Mouse (Mus musculus): Measurements from ENCODE around the gene Stc2. TPM values are rescaled to one million over a fixed set of nuclear protein-coding genes. Genes with fewer than 3 reads are reported as not detected.

The Stc2 gene
- polyA plus RNA-seq (2015; fragmentation: Nextera tagmentation; extraction: Ambion mirVana): 6.2 and 7.9 TPM in 2 replicates

GRCm38 (mm10) chr11:31369648-31370286 is at the start of gene Stc2:
TSS of gene Stc2 (minus strand) at chr11:31370074.
- Histone ChIP-seq H3K4me1 (peaks cover 18% of the 10 kb centered on the region), H3K27me3 (replicated peaks) (peaks cover 17% of the 10 kb centered on the region; the same call in 1 of the 2 replicates), H3K36me3 (no peaks in the 10 kb centered on the region), H3K9me3 (no peaks in the 10 kb centered on the region), H3K4me3 (replicated peaks) (peak within 1 kb of the TSS; percentile 57), H3K9ac (peak within 1 kb of the TSS; percentile 71), H3K4me2 (peak within 1 kb of the TSS; percentile 96), H3K27ac (peak within 1 kb of the TSS; percentile 55)
- ATAC-seq (ENCODE audit: insufficient read depth, low FRiP score, low read depth): peak; percentile 83
- WGBS: 0% methylated on average over 51 of the region's 51 CpGs

- Histone ChIP-seq H3K9me3 (no peaks in the 10 kb centered on the region), H3K9ac (no peak overlapping the region), H3K27ac (no peak overlapping the region), H3K4me3 (replicated peaks) (no peak overlapping the region), H3K36me3 (no peaks in the 10 kb centered on the region), H3K27me3 (replicated peaks) (no peaks in the 10 kb centered on the region), H3K4me1 (no peaks in the 10 kb centered on the region), H3K4me2 (no peak overlapping the region)
- 76% methylated on average over 5 of the region's 5 CpGs for WGBS
- ATAC-seq (ENCODE audit: insufficient read depth, low FRiP score, low read depth): no peak
Observed at GRCm38 (mm10) chr11:31417071-31417470, 47.2 kb upstream of the Stc2 start.

GRCm38 (mm10) chr11:31412376-31412775 is 42.5 kb upstream of the Stc2 start:
- no peaks in the 10 kb centered on the region for H3K4me1 ChIP-seq
- H3K27ac ChIP-seq: no peak overlapping the region
- no peak overlapping the region for H3K4me3 ChIP-seq (replicated peaks)
- H3K9me3 ChIP-seq: no peaks in the 10 kb centered on the region
- H3K36me3 ChIP-seq: no peaks in the 10 kb centered on the region
- no peaks in the 10 kb centered on the region for H3K27me3 ChIP-seq (replicated peaks)
- H3K9ac ChIP-seq: no peak overlapping the region
- ATAC-seq (ENCODE audit: insufficient read depth, low FRiP score, low read depth): no peak
- WGBS: 80% methylated on average over 3 of the region's 3 CpGs
- no peak overlapping the region for H3K4me2 ChIP-seq

- 85% methylated on average over 1 of the region's 1 CpGs for WGBS
- ATAC-seq (ENCODE audit: insufficient read depth, low FRiP score, low read depth): no peak
- H3K36me3 ChIP-seq: no peaks in the 10 kb centered on the region
- no peak overlapping the region for H3K4me3 ChIP-seq (replicated peaks)
- no peaks in the 10 kb centered on the region for H3K4me1 ChIP-seq
- H3K9ac ChIP-seq: no peak overlapping the region
- H3K27ac ChIP-seq: no peak overlapping the region
- H3K27me3 ChIP-seq (replicated peaks): no peaks in the 10 kb centered on the region
- H3K4me2 ChIP-seq: no peak overlapping the region
- H3K9me3 ChIP-seq: no peaks in the 10 kb centered on the region
Observed at GRCm38 (mm10) chr11:31406736-31407135, 36.9 kb upstream of the Stc2 start.

- Histone ChIP-seq H3K36me3 (no peaks in the 10 kb centered on the region), H3K27ac (no peak overlapping the region), H3K4me3 (replicated peaks) (no peak overlapping the region), H3K4me2 (no peak overlapping the region), H3K9me3 (no peaks in the 10 kb centered on the region), H3K4me1 (no peaks in the 10 kb centered on the region), H3K27me3 (replicated peaks) (no peaks in the 10 kb centered on the region), H3K9ac (no peak overlapping the region)
- WGBS: 90% methylated on average over 1 of the region's 1 CpGs
- ATAC-seq (ENCODE audit: insufficient read depth, low FRiP score, low read depth): no peak
Observed at GRCm38 (mm10) chr11:31403080-31403479, 33.2 kb upstream of the Stc2 start.

GRCm38 (mm10) chr11:31398604-31399003 is 28.7 kb upstream of the Stc2 start:
- Histone ChIP-seq H3K9me3 (no peaks in the 10 kb centered on the region), H3K36me3 (no peaks in the 10 kb centered on the region), H3K9ac (no peak overlapping the region), H3K4me2 (no peak overlapping the region), H3K27me3 (replicated peaks) (no peaks in the 10 kb centered on the region), H3K4me1 (no peaks in the 10 kb centered on the region), H3K27ac (no peak overlapping the region), H3K4me3 (replicated peaks) (no peak overlapping the region)
- no peak for ATAC-seq (ENCODE audit: insufficient read depth, low FRiP score, low read depth)
- 71% methylated on average over 2 of the region's 2 CpGs for WGBS

- Histone ChIP-seq H3K9ac (no peak overlapping the region), H3K4me2 (no peak overlapping the region), H3K27ac (no peak overlapping the region), H3K9me3 (no peaks in the 10 kb centered on the region), H3K4me1 (no peaks in the 10 kb centered on the region), H3K36me3 (no peaks in the 10 kb centered on the region), H3K4me3 (replicated peaks) (no peak overlapping the region), H3K27me3 (replicated peaks) (no peaks in the 10 kb centered on the region)
- WGBS: 55% methylated on average over 6 of the region's 6 CpGs
- no peak for ATAC-seq (ENCODE audit: insufficient read depth, low FRiP score, low read depth)
Observed at GRCm38 (mm10) chr11:31396638-31397417, 27.0 kb upstream of the Stc2 start.

- Histone ChIP-seq H3K36me3 (no peaks in the 10 kb centered on the region), H3K27me3 (replicated peaks) (no peaks in the 10 kb centered on the region), H3K4me2 (no peak overlapping the region), H3K4me1 (no peaks in the 10 kb centered on the region), H3K9me3 (no peaks in the 10 kb centered on the region), H3K4me3 (replicated peaks) (no peak overlapping the region), H3K27ac (no peak overlapping the region), H3K9ac (no peak overlapping the region)
- no peak for ATAC-seq (ENCODE audit: insufficient read depth, low FRiP score, low read depth)
- WGBS: 60% methylated on average over 6 of the region's 6 CpGs
Observed at GRCm38 (mm10) chr11:31394026-31394425, 24.2 kb upstream of the Stc2 start.

- no peaks in the 10 kb centered on the region for H3K27me3 ChIP-seq (replicated peaks)
- 0 out of 2 replicates have a peak, but pooled peaks have one; percentile 12 for ATAC-seq (ENCODE audit: insufficient read depth, low FRiP score, low read depth)
- H3K4me1 ChIP-seq: no peaks in the 10 kb centered on the region
- H3K36me3 ChIP-seq: no peaks in the 10 kb centered on the region
- no peak overlapping the region for H3K4me3 ChIP-seq (replicated peaks)
- H3K9me3 ChIP-seq: no peaks in the 10 kb centered on the region
- H3K27ac ChIP-seq: no peak overlapping the region
- 67% methylated on average over 5 of the region's 5 CpGs for WGBS
- no peak overlapping the region for H3K4me2 ChIP-seq
- no peak overlapping the region for H3K9ac ChIP-seq
Observed at GRCm38 (mm10) chr11:31392340-31392739, 22.5 kb upstream of the Stc2 start.

- Histone ChIP-seq H3K36me3 (no peaks in the 10 kb centered on the region), H3K9ac (no peak overlapping the region), H3K27me3 (replicated peaks) (no peaks in the 10 kb centered on the region), H3K4me1 (no peaks in the 10 kb centered on the region), H3K4me2 (no peak overlapping the region), H3K9me3 (no peaks in the 10 kb centered on the region), H3K27ac (no peak overlapping the region), H3K4me3 (replicated peaks) (no peak overlapping the region)
- ATAC-seq (ENCODE audit: insufficient read depth, low FRiP score, low read depth): no peak
- 40% methylated on average over 4 of the region's 4 CpGs for WGBS
Observed at GRCm38 (mm10) chr11:31388890-31389289, 19.0 kb upstream of the Stc2 start.

GRCm38 (mm10) chr11:31387526-31387925 is 17.7 kb upstream of the Stc2 start:
- H3K4me2 ChIP-seq: no peak overlapping the region
- no peak overlapping the region for H3K4me3 ChIP-seq (replicated peaks)
- H3K36me3 ChIP-seq: no peaks in the 10 kb centered on the region
- no peaks in the 10 kb centered on the region for H3K4me1 ChIP-seq
- H3K27me3 ChIP-seq (replicated peaks): no peaks in the 10 kb centered on the region
- ATAC-seq (ENCODE audit: insufficient read depth, low FRiP score, low read depth): no peak
- H3K9me3 ChIP-seq: no peaks in the 10 kb centered on the region
- 79% methylated on average over 5 of the region's 5 CpGs for WGBS
- no peak overlapping the region for H3K27ac ChIP-seq
- no peak overlapping the region for H3K9ac ChIP-seq

- no peak for ATAC-seq (ENCODE audit: insufficient read depth, low FRiP score, low read depth)
- Histone ChIP-seq H3K4me1 (no peaks in the 10 kb centered on the region), H3K9me3 (no peaks in the 10 kb centered on the region), H3K27ac (no peak overlapping the region), H3K27me3 (replicated peaks) (no peaks in the 10 kb centered on the region), H3K9ac (no peak overlapping the region), H3K4me3 (replicated peaks) (no peak overlapping the region), H3K4me2 (no peak overlapping the region), H3K36me3 (no peaks in the 10 kb centered on the region)
- 30% methylated on average over 3 of the region's 3 CpGs for WGBS
Observed at GRCm38 (mm10) chr11:31386571-31386970, 16.7 kb upstream of the Stc2 start.
